Mouse (Mus musculus) stomach, postnatal 0 days (tissue): ENCODE data around the gene Ergic1.

Source experiments
- CTCF ChIP-seq: IDR thresholded peaks from 2 replicates; pipeline ENCODE4 v1.5.1; 2016; ENCODE audit warnings: antibody characterized with exemption, low read depth, mild to moderate bottlenecking, moderate library complexity
- EP300 ChIP-seq: optimal IDR thresholded peaks from 2 replicates; pipeline ENCODE3; 2016; ENCODE audit warnings: antibody characterized with exemption

- TF ChIP-seq EP300 (no peak), CTCF (no peak)
Observed at GRCm38 (mm10) chr17:26561290-26561640, at the start of gene Ergic1.
